Mouse (Mus musculus) adrenal gland, adult 2 months (tissue): ENCODE results near the gene Cklf. TPM values are rescaled to one million over a fixed set of nuclear protein-coding genes. Genes with fewer than 3 reads are reported as not detected.
"Not testable (repeated sequence)": the region's sequence is repeated elsewhere in the genome, so short reads cannot be mapped to it uniquely, and the experiment has no call there.

Source experiments
- DNase-seq: peaks from one replicate; pipeline ENCODE4 v3.0.0; 2021
- polyA plus RNA-seq: library from polyadenylated mRNA; depleted of rRNA; stranded (reverse); fragments of >200 nt; gene quantifications from 2 replicates; pipeline ENCODE4 v1.2.3, GENCODE M21; 2012; rRNA removed
- total RNA-seq, 2 experiments: library from RNA; stranded (reverse); gene quantifications; 2 replicates each; pipeline ENCODE4 v1.2.3; 2021

The Cklf gene
- total and polyA plus RNA-seq, 3 experiments: 15.4 to 99.6 (median 49.2) TPM

- peak; percentile 63 for DNase-seq
Measured at GRCm38 (mm10) chr8:104264271-104264935, 13.7 kb downstream of the Cklf start.

- DNase-seq: no peak
Measured at GRCm38 (mm10) chr8:104268368-104268767, 17.7 kb downstream of the Cklf start.

GRCm38 (mm10) chr8:104268937-104269440 is 18.3 kb downstream of the Cklf start:
- no peak for DNase-seq

GRCm38 (mm10) chr8:104293081-104293480 is 42.4 kb downstream of the Cklf start, which contains the start of gene Cmtm2a:
Gene Cmtm2a, minus strand, starts transcription at chr8:104293181.
- not testable (repeated sequence) for DNase-seq

GRCm38 (mm10) chr8:104294396-104294795 is 43.7 kb downstream of the Cklf start:
- no peak for DNase-seq

GRCm38 (mm10) chr8:104301577-104301976 is 50.9 kb downstream of the Cklf start:
- DNase-seq: not testable (repeated sequence)

GRCm38 (mm10) chr8:104302536-104302935 is 51.9 kb downstream of the Cklf start:
- DNase-seq: not testable (repeated sequence)

- DNase-seq: no peak
Measured at GRCm38 (mm10) chr8:104304962-104305361, 54.3 kb downstream of the Cklf start.

- not testable (repeated sequence) for DNase-seq
Measured at GRCm38 (mm10) chr8:104308341-104308740, 57.7 kb downstream of the Cklf start.

GRCm38 (mm10) chr8:104309441-104310155 is 58.9 kb downstream of the Cklf start, which contains the start of the genes Gm45711 and Cmtm1:
Gene Gm45711, minus strand, starts transcription at chr8:104310081.
Gene Cmtm1, minus strand, starts transcription at chr8:104310145.
- peak; percentile 91 for DNase-seq

GRCm38 (mm10) chr8:104312023-104312422 is 61.4 kb downstream of the Cklf start:
- DNase-seq: not testable (repeated sequence)

- DNase-seq: no peak
Measured at GRCm38 (mm10) chr8:104313311-104313710, 62.6 kb downstream of the Cklf start.

Other genes with a start within 250 kb of the Cklf start
- 10 to 100 TPM; 38.7 to 59.7 TPM for gene Cdh5, start 149.2 kb upstream of the Cklf start, total RNA-seq
- gene Cdh5, start 149.2 kb upstream of the Cklf start, polyA plus RNA-seq: 57.1 and 57.2 TPM in 2 replicates
- gene Bean1, start 80.4 kb upstream of the Cklf start, total RNA-seq: 1 to 10 TPM; 4.6 to 7.2 TPM
- 12.1 and 17.6 TPM in 2 replicates for gene Bean1, start 80.4 kb upstream of the Cklf start, polyA plus RNA-seq
- gene Tk2, start 2.3 kb upstream of the Cklf start, total RNA-seq: 10 to 100 TPM; 59.3 to 87.1 TPM
- 54.6 and 62.1 TPM in 2 replicates for gene Tk2, start 2.3 kb upstream of the Cklf start, polyA plus RNA-seq
- gene Cmtm2a, start 42.3 kb downstream of the Cklf start, total RNA-seq: under 1 TPM; 0.58 to 0.73 TPM
- gene Cmtm2a, start 42.3 kb downstream of the Cklf start, polyA plus RNA-seq: 0.13 and 0.21 TPM in 2 replicates
- gene Gm45711, start 59.2 kb downstream of the Cklf start, total RNA-seq: under 1 TPM in 1 of 2 experiments, not detected in 1; 0.23 TPM
- gene Gm45711, start 59.2 kb downstream of the Cklf start, polyA plus RNA-seq: 0.12 and 0.52 TPM in 2 replicates
- under 1 TPM in 1 of 2 experiments, not detected in 1; 0.29 TPM for gene Cmtm1, start 59.3 kb downstream of the Cklf start, total RNA-seq
- 0.09 TPM in 1 of 2 replicates, not detected in the other for gene Cmtm1, start 59.3 kb downstream of the Cklf start, polyA plus RNA-seq
- gene Gm11020, start 70.7 kb downstream of the Cklf start, total RNA-seq: not detected
- gene Gm11020, start 70.7 kb downstream of the Cklf start, polyA plus RNA-seq: not detected in 2 replicates
- gene Cmtm2b, start 71.4 kb downstream of the Cklf start, total RNA-seq: not detected
- gene Cmtm2b, start 71.4 kb downstream of the Cklf start, polyA plus RNA-seq: not detected in 2 replicates
- 100 to 1,000 TPM in 1 of 2 experiments, 10 to 100 TPM in 1; 56.9 to 110 TPM for gene Cmtm3, start 88.5 kb downstream of the Cklf start, total RNA-seq
- 336 and 405 TPM in 2 replicates for gene Cmtm3, start 88.5 kb downstream of the Cklf start, polyA plus RNA-seq
- 10 to 100 TPM; 31.1 to 53.2 TPM for gene Cmtm4, start 144.9 kb downstream of the Cklf start, total RNA-seq
- gene Cmtm4, start 144.9 kb downstream of the Cklf start, polyA plus RNA-seq: 19.1 and 19.5 TPM in 2 replicates
- gene Dync1li2, start 192.2 kb downstream of the Cklf start, total RNA-seq: 100 to 1,000 TPM in 1 of 2 experiments, 10 to 100 TPM in 1; 90.6 to 168 TPM
- 9.5 and 10.5 TPM in 2 replicates for gene Dync1li2, start 192.2 kb downstream of the Cklf start, polyA plus RNA-seq